In genomic region chr2:69716483-69716882, GRCm38 (mm10) we compare ENCODE assay signal across 19 mouse cellular contexts. TPM values are rescaled to one million over a fixed set of nuclear protein-coding genes. Genes with fewer than 3 reads are reported as not detected.
DNase-seq lines count a peak whose midpoint lies in the region; ATAC-seq and TF ChIP-seq lines count a peak whose summit lies in the region.
"Had no signal": no experiment of that assay in that cellular context is flagged by ENCODE, and none has a peak within 500 bp of the region (broad histone marks: within the 10 kb centered on the region; RNA-seq: fewer than 3 reads in every experiment).

No protein-coding gene starts in this region.

- no peaks in the 10 kb centered on the region for H3K27me3 ChIP-seq in lung, embryonic 14.5 days (ENCODE audit: insufficient read depth, low read length)
- no peaks in the 10 kb centered on the region for H3K27me3 ChIP-seq in forebrain, postnatal 0 days (ENCODE audit: insufficient read depth, low read length)

- H3K4me2 ChIP-seq in lung, embryonic 14.5 days = no peak overlapping the region
- H3K4me2 ChIP-seq in forebrain, postnatal 0 days (ENCODE audit: low read depth) = no peak overlapping the region
- H3K4me2 ChIP-seq: embryonic facial prominence, embryonic 12.5 days; forebrain, embryonic 15.5 days; heart, embryonic 13.5 days; hindbrain, embryonic 15.5 days had no signal

- no peak overlapping the region for H3K27ac ChIP-seq in lung, embryonic 14.5 days (ENCODE audit: low read depth)
- no peak overlapping the region for H3K27ac ChIP-seq in forebrain, postnatal 0 days (ENCODE audit: low read depth, low read length)
- H3K27ac ChIP-seq: embryonic facial prominence, embryonic 12.5 days; forebrain, embryonic 15.5 days; heart, embryonic 13.5 days; hindbrain, embryonic 15.5 days had no signal

- TF ChIP-seq CTCF in lung, embryonic 14.5 days (IDR thresholded peaks at IDR 0.05; ENCODE audit: low read depth) = no peak
- no peak for TF ChIP-seq CTCF in forebrain, postnatal 0 days (IDR thresholded peaks at IDR 0.05; ENCODE audit: low read depth)

- WGBS in lung, embryonic 14.5 days = 57% methylated on average over 3 of the region's 3 CpGs
- 78% methylated on average over 3 of the region's 3 CpGs for WGBS in forebrain, postnatal 0 days

- ATAC-seq in lung, embryonic 14.5 days (ENCODE audit: insufficient read depth) = no peak
- ATAC-seq in granulocyte monocyte progenitor cell, adult 5-6 weeks (replicated peaks; ENCODE audit: poor library complexity, severe bottlenecking) = peak; percentile 67
- peak; percentile 37; the same call in 1 of the 2 replicates for ATAC-seq in monocyte, adult 5-6 weeks (replicated peaks; ENCODE audit: insufficient number of reproducible peaks, low FRiP score, low TSS enrichment, poor library complexity, severe bottlenecking)
- no peak for ATAC-seq in forebrain, postnatal 0 days
- ATAC-seq: activated CD4-positive, CD25-positive, alpha-beta regulatory T cell, adult 4 months; forebrain, embryonic 15.5 days had no signal

- no peaks in the 10 kb centered on the region for H3K4me1 ChIP-seq in lung, embryonic 14.5 days (ENCODE audit: insufficient read depth)
- H3K4me1 ChIP-seq in forebrain, postnatal 0 days (ENCODE audit: insufficient read depth) = 0 out of 2 replicates have a peak, but pooled peaks cover 5% of the 10 kb centered on the region
- H3K4me1 ChIP-seq: embryonic facial prominence, embryonic 12.5 days had no signal

- H3K9ac ChIP-seq in lung, embryonic 14.5 days = no peak overlapping the region
- no peak overlapping the region for H3K9ac ChIP-seq in forebrain, postnatal 0 days
- H3K9ac ChIP-seq: embryonic facial prominence, embryonic 12.5 days; forebrain, embryonic 15.5 days; heart, embryonic 13.5 days; hindbrain, embryonic 15.5 days had no signal

- H3K9me3 ChIP-seq in lung, embryonic 14.5 days (ENCODE audit: low read depth, low read length) = no peaks in the 10 kb centered on the region
- no peaks in the 10 kb centered on the region for H3K9me3 ChIP-seq in forebrain, postnatal 0 days (ENCODE audit: low read length)
- H3K9me3 ChIP-seq: embryonic facial prominence, embryonic 12.5 days; forebrain, embryonic 15.5 days; G1E; heart, embryonic 13.5 days; hindbrain, embryonic 15.5 days had no signal

- no peaks in the 10 kb centered on the region for H3K36me3 ChIP-seq in lung, embryonic 14.5 days (ENCODE audit: insufficient read depth)
- no peaks in the 10 kb centered on the region for H3K36me3 ChIP-seq in forebrain, postnatal 0 days (ENCODE audit: insufficient read depth)
- H3K36me3 ChIP-seq: embryonic facial prominence, embryonic 12.5 days; forebrain, embryonic 15.5 days; G1E; heart, embryonic 13.5 days; hindbrain, embryonic 15.5 days had no signal

- no peak overlapping the region for H3K4me3 ChIP-seq in lung, embryonic 14.5 days (ENCODE audit: low read depth, low read length)
- H3K4me3 ChIP-seq in forebrain, postnatal 0 days (ENCODE audit: low read depth, low read length) = no peak overlapping the region
- H3K4me3 ChIP-seq: embryonic facial prominence, embryonic 12.5 days; forebrain, embryonic 15.5 days; heart, embryonic 13.5 days; hindbrain, embryonic 15.5 days had no signal

- peak; percentile 11 for DNase-seq in lung, embryonic 14.5 days
- DNase-seq in lung, postnatal 14 days = no peak
- no peak for DNase-seq in cerebellum, postnatal 36 days
- no peak for DNase-seq in forebrain, postnatal 0 days
- no peak for DNase-seq in adrenal gland, postnatal 14 days
- DNase-seq: adrenal gland, adult 2 months; adrenal gland, postnatal 36 days; cerebellum, adult 2 months; cerebellum, postnatal 10 days; gastrocnemius, postnatal 14 days; heart, postnatal 36 days had no signal

RNA-seq across cellular contexts. Expression of gene Fastkd1, which starts 3.2 kb away (rescaled TPM):
- 14.6 and 15.3 TPM in 2 replicates for polyA plus RNA-seq in lung, embryonic 14.5 days (2014; fragmentation: Nextera tagmentation; extraction: Ambion mirVana)
- total RNA-seq in granulocyte monocyte progenitor cell, adult 5-6 weeks (2014; fragmentation: Nextera tagmentation) = 16.4 and 19.6 TPM in 2 replicates
- total RNA-seq in granulocyte monocyte progenitor cell, adult 5-6 weeks (2017) = 14.3 and 16.8 TPM in 2 replicates
- 3.7 to 6.9 TPM (median 4.7 TPM) in 3 replicates for total RNA-seq in monocyte, adult 5-6 weeks (2017)
- 21.3 and 24.4 TPM in 2 replicates for total RNA-seq in forebrain, postnatal 0 days (2014; rRNA removed)
- 8.8 and 12.7 TPM in 2 replicates for polyA plus RNA-seq in forebrain, postnatal 0 days (2015; fragmentation: Nextera tagmentation; extraction: Ambion mirVana)
- total RNA-seq in adrenal gland, postnatal 14 days (2021) = 31.8 and 35.1 TPM in 2 replicates

RNA-seq across cellular contexts. Expression of gene Ppig, which starts 5.9 kb away (rescaled TPM):
- polyA plus RNA-seq in lung, embryonic 14.5 days (2014; fragmentation: Nextera tagmentation; extraction: Ambion mirVana) = 120 and 130 TPM in 2 replicates
- 89.5 and 93.1 TPM in 2 replicates for total RNA-seq in granulocyte monocyte progenitor cell, adult 5-6 weeks (2014; fragmentation: Nextera tagmentation)
- total RNA-seq in granulocyte monocyte progenitor cell, adult 5-6 weeks (2017) = 97.5 and 111 TPM in 2 replicates
- 97.7 to 171 TPM (median 114 TPM) in 3 replicates for total RNA-seq in monocyte, adult 5-6 weeks (2017)
- total RNA-seq in forebrain, postnatal 0 days (2014; rRNA removed) = 13.2 and 18.7 TPM in 2 replicates
- 88.0 and 125 TPM in 2 replicates for polyA plus RNA-seq in forebrain, postnatal 0 days (2015; fragmentation: Nextera tagmentation; extraction: Ambion mirVana)
- 73.6 and 76.9 TPM in 2 replicates for total RNA-seq in adrenal gland, postnatal 14 days (2021)

RNA-seq across cellular contexts. Expression of gene Klhl41, which starts 46.6 kb away (rescaled TPM):
- polyA plus RNA-seq in lung, embryonic 14.5 days (2014; fragmentation: Nextera tagmentation; extraction: Ambion mirVana) = 0.13 and 0.76 TPM in 2 replicates
- not detected in 2 replicates for total RNA-seq in granulocyte monocyte progenitor cell, adult 5-6 weeks (2014; fragmentation: Nextera tagmentation)
- total RNA-seq in granulocyte monocyte progenitor cell, adult 5-6 weeks (2017) = 0.09 and 0.26 TPM in 2 replicates
- total RNA-seq in monocyte, adult 5-6 weeks (2017) = not detected in 3 replicates
- total RNA-seq in forebrain, postnatal 0 days (2014; rRNA removed) = 0.10 and 0.15 TPM in 2 replicates
- polyA plus RNA-seq in forebrain, postnatal 0 days (2015; fragmentation: Nextera tagmentation; extraction: Ambion mirVana) = 0.10 and 0.13 TPM in 2 replicates
- total RNA-seq in adrenal gland, postnatal 14 days (2021) = 0.22 and 0.34 TPM in 2 replicates
- total RNA-seq: G1E had no signal
- polyA plus RNA-seq: activated CD4-positive, CD25-positive, alpha-beta regulatory T cell, adult 4 months; G1E had no signal

Comparison
In these comparisons a context has a peak if more than half of its experiments do, and no peak if none do; other contexts are left out.
1. ATAC-seq: peak in granulocyte monocyte progenitor cell, adult 5-6 weeks (single experiment) and monocyte, adult 5-6 weeks (single experiment); none in lung, embryonic 14.5 days (single experiment) and forebrain, postnatal 0 days (single experiment).